Mouse (Mus musculus): ENCODE measurements around the gene Trio. TPM values are rescaled to one million over a fixed set of nuclear protein-coding genes. Genes with fewer than 3 reads are reported as not detected.
A peak's percentile ranks its signal among the peaks of the same experiment; 100 is the strongest.

Gene Trio
- total RNA-seq, 2 experiments from 2014 or later, result 63.2 to 68.9 TPM

DNA sequence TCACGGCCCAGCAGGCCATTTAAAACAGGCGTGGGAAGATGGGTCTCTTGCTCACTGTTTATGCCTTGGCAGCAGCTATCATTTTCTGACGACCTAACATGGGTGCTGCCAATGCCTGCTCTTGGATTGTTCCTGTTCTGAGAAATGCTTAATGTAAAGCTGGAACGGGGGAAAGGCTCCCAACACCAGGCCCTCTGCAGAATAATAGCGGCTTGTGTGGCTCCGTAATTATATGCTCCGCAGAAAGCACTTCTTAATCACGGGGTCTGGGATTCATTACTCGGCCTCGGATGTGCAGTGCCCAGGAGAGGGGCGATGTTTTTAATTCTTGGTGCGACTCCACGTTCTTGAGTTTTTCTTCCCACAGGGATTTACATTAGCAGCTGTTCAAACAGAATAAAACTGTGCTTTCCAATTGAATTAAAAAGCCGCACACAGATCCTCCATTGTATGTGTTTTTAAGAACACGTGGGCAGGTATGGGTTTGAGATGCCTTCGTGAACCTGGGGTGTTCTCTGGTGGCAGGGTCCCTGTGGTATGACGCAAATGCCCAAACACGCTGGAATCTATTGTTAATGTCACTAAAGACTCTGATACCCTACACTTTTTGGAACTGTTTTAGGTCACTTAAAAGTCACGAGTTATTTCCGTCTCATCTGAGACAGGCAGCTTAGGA lies 228.0 kb downstream of the Trio start:
- DNase-seq, result no peak

DNA sequence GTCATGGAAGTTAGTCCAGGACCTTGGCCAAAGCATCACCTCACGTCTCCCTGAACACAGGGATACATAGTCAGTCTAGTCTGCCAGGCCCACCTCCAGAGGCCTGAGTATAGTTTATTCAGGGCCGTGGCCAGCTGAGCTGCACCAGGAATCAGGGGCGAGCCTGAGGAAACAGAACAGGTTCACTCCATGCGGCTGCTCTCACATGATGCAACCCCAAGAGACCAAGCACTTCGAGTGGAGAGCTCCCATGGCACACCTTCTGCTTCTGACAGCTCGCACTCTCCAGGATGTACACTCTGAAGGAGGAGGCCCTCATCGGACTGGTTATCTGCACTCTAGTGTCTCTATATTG lies 228.8 kb downstream of the Trio start:
- DNase-seq, result no peak

- DNase-seq, result peak; percentile 30 to 34
These were observed 229.4 kb downstream of the Trio start for GRCm38 (mm10) chr15:27795942-27796867.

GRCm38 (mm10) chr15:27793284-27793683 lies 232.4 kb downstream of the Trio start:
- no peak for DNase-seq

DNA sequence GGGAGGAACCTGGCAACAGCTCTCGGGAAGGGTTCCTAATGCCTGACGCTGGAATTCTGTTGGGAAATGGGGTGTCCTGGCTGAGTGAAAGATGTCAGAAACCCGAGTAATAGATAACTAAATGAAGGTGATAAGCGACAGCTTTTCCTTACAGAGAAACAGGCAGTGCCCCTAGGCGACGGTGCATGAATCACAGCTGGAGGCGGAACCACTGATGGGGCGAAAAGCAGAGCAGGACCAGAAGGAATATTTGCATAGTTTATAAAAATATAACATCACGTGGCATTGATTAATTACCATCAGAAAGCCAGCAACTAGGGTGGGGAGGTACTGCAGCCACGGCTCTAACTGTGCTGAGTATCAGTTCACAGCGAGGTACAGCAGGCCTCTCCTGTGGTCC lies 233.2 kb downstream of the Trio start:
- peak in 1 of 2 experiments; percentile 23 for DNase-seq

DNA sequence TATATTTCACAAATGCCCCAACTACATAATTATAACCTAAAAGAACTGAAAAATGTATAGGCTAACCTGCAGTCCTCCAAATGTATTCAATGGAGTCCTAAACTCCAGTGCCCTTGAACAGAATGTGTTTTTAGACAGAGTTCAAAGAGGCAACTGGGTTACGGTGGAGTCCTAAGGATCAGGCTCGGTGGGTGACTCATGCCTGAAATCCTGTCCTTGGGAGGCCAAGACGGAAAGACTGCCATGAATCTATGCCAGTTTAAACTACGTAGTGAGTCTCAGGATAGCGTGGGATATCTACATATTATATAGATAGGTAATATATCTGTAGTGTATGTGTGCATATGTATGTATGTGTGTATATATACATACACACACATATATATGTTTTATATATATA lies 234.5 kb downstream of the Trio start:
- peak; percentile 57 to 62 for DNase-seq

DNA sequence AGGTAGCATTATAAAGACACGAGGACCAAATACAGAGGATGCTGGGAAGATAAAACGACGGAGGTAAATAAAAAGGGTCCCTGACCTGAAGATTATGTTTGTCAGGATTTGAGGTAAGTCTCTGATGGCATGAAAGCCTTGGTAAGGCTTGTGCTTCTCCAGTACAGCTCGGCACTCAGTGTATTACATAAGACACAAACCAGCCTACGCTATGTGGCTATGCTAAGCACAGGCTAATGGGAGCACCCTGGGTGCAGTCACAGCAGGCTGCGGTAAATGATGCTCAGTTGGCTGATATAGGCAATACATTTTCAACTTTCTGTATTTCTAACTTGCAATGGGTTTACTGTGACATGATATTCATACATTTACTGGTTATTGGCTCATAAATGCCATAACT lies 234.9 kb downstream of the Trio start:
- no peak for DNase-seq

GRCm38 (mm10) chr15:27789325-27789724 lies 236.3 kb downstream of the Trio start:
- no peak for DNase-seq

- DNase-seq, result peak in 1 of 2 experiments; percentile 28
These were observed 237.4 kb downstream of the Trio start for GRCm38 (mm10) chr15:27788122-27788759.

GRCm38 (mm10) chr15:27787151-27787550 lies 238.5 kb downstream of the Trio start:
- no peak for DNase-seq

GRCm38 (mm10) chr15:27786418-27786817 lies 239.2 kb downstream of the Trio start:
- peak in 1 of 2 experiments; percentile 11 for DNase-seq

DNA sequence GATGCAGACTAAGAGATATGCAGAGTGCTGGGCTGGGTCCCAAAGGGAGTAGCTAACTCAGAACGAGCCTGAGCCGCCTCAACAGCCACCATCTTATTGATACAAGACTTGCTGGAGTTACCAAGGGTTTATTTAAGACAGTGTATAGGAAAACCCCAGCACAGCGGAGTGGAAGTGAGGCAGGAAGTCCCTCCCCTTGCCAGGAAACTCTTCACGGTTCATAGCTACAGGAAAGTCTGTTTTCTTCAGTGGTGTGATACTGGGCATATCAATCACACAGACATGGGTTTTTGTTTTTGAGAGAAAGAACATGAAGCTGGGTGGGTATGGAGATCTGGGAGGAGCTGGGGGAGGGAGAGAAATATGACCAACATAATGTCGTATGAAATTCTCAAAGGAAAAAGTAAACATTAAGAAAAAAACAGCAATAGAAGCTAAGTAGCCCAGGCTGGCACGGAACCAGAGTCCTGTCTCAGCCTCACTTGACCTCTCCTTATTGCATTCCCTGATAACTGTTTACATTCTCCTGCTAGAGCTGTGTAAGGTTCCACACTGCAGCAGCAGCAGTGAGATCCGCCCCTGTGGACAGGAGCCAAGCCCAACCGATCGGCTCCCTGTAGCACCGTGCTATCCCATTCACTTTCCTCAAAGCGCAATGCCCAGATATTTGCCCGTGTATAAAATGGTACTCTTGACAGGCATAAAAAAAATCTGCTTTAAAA lies 240.2 kb downstream of the Trio start:
- peak; percentile 51 to 69 for DNase-seq

GRCm38 (mm10) chr15:27784126-27784563 lies 241.5 kb downstream of the Trio start:
- DNase-seq, result peak; percentile 59 to 78

DNA sequence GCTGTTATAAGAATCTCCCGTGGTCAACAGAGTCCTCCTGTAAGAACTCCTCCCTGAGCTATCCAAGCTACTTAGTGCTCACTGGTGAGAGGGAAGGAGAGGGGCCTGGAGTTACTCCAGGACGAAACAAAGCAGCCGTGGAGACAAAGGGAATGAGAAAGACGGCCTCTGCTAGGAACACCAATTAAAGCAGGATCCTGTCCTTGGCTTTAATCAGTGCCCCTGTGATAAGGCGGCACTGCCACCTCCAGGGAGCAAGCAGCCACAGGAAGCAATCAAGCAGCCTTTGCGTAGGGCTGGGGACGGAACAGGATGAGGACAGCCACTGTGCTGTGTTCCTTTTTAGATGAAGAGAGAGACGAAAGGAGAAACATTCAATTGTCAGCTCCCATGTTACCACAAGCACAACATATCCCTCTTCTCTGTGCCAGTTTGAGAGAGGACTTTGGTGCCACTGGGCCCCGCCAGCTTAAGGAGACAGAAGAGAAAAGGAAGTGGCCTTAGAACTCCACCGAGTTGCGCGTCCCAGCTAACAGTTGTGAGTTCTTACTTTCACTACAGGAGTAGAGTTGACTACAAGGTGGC lies 242.0 kb downstream of the Trio start:
- peak; percentile 52 to 53 for DNase-seq

GRCm38 (mm10) chr15:27783092-27783491 lies 242.6 kb downstream of the Trio start:
- DNase-seq, result peak in 1 of 2 experiments; percentile 7

- DNase-seq, result peak in 1 of 2 experiments; percentile 48
These were observed 243.1 kb downstream of the Trio start for GRCm38 (mm10) chr15:27782383-27783036.

- DNase-seq, result no peak
These were observed 245.8 kb downstream of the Trio start for GRCm38 (mm10) chr15:27779827-27780226.

GRCm38 (mm10) chr15:27779398-27779797 lies 246.2 kb downstream of the Trio start:
- no peak for DNase-seq

DNA sequence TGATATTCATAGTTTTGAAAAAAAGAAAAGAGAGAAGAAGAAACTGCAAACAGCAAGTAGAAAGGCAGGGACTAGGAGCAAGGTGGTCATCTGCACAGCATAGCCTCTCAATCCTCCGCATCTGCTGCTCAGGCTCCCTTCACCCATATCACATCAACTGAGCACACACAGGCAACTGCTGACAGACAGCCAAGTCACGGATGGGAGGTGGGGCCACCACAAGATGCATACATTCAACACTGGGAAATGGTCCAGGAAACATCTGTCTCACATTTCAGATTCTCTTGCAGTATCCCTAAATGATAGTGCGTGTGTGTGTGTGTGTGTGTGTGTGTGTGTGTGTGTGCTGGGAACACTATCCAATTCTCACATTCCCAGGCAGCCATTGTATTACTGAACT lies 247.4 kb downstream of the Trio start:
- no peak for DNase-seq

GRCm38 (mm10) chr15:27777455-27778190 lies 248.0 kb downstream of the Trio start:
- no peak for DNase-seq

Measured in adrenal gland, postnatal 36 days (tissue).